Mouse (Mus musculus): ENCODE results near the gene Tmem140.

- TF ChIP-seq CTCF (IDR thresholded peaks at IDR 0.05; ENCODE audit: low read depth): peak; percentile 52
- TF ChIP-seq EP300 (IDR thresholded peaks at IDR 0.05; ENCODE audit: low read depth): no peak
These were observed 43.2 kb downstream of the Tmem140 start for GRCm38 (mm10) chr6:34906125-34906524.
